Mouse (Mus musculus) inflammation-experienced regulatory T-cells, adult 16 weeks (primary cell): ENCODE results near the gene Ptgr2. TPM values are rescaled to one million over a fixed set of nuclear protein-coding genes. Genes with fewer than 3 reads are reported as not detected.

Source experiments
- polyA plus RNA-seq: library from polyadenylated mRNA; unstranded; fragments of 100-300 nt; shearing (Covaris generic); gene quantifications from one replicate; pipeline ENCODE4 v1.2.1, GENCODE M21; 2017

Gene Ptgr2
- polyA plus RNA-seq: 39.0 TPM

DNA sequence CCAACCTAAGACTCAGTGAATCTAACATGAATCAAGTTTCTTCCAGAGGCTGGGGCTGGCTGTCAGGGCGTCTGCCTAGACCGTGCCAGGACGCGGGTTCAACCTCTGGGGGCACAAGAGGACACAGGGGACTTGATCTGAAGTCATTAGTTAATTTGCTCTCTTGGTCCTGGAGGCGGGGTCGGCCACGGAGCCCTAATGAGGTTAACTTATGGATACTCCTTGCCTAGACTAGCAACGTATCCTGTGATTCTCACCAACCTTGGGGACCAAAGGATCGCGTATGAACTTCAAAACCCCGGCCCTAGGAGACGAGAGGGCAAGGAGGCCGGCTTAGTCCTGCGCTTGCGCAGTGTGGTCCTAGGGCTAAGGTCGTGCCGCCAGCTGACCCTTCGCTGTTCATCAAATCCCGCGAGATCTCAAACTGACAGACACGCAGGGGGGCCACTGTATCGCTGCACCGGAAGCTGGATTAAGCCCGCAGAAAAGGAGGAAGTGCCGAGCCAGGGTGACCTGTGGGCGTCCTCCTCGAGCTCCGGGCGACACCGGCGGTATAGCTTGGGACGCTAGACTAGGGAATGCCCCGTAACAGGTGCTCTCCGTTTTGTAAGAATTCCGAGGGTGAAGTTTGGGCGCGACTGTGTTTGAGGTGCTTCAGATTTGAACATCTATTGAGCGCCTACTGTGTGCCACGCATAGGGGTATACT is at the start of gene Ptgr2:
Gene Ptgr2 (plus strand): TSS at position 348 of the 708 bp plus-strand sequence.

DNA sequence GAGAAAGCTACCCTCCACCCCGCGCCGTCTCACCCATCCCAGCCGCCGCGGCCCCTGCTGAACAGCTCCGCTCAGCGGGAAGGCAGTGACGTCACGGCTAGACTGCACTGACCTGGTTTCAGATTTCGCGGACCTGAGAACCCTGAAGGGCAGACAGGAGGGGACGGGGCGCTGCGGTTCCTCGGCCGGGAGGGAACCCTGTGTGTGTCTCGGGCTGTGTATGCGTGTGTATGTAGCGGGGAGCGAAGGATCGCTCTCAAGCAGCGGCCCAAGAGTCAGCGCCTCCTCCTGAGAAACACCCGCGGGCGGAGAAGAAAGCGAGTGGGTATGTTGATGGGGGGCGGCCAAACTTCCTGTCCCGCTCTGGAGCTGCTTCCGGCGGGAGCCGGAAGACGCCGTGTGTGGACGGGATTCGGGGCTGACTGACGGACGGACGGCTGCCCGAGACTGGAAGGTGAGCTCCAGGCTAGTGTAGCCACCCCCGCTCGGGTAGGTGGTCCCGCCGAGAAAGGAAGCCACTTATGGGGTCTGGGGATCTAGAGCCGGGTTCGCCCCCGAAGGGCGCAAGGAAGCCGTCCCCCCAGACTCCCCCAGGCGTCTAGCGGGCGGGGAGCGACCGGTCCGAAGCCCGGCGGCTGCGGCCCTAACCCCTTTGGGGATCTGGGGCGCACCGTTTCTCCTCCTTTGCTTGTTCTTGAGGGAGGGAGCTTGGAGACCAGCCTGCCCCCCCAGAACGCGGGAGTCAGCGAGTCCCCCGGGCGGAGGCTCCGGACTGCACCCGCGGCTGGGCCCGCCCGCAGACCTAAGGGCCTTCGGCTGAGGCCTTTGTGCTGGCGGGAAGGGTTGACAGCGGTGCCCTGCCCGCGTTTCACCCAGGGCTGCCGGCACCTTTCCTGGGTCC is 31.9 kb downstream of the Ptgr2 start, which contains the start of gene Zfp410:
Gene Zfp410 (plus strand): TSS at position 132 of the 901 bp plus-strand sequence.

DNA sequence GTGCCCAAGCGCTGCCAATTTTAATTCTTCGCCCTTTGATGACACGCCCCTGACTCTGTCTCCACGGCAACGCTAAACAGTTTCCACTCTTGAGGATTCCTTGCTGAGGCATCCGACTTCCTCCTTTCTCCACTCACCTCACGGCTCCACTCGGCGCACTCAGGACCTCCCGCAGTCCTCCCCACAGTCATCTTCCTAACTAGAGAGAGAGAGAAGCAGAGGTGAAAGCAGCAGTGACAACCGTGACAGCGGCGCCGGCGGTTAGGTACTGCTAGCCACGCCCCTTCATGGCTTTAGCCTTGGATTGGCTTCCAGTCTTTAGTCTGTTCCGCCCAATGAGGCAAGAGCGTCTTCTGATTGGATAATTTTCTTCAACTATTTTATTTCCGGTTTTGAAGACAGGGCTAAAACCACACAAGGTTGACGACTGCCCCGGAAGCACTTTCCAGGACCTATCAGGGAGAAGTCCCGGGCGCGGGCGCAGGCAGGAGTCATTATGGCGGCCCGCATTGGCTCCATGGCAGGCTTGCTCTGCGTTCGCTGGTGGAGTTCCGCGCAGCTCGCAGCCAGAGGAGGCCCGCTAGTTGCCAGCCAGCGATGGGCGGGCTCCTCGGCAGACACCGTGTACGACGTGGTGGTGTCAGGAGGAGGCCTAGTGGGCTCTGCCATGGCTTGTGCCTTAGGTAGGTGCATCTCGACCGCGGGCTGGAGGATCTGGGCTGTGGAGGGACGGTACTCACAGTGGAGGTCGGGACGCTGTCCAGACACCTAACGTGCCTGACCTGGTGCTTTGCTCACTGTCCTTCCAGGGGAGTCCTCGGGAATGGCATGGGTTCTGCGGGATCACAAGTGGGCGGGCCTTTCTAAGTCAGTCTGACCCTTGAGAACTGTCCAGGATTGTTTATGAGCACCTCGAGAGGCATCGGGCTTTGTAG is 76.8 kb downstream of the Ptgr2 start, which contains the start of the genes Coq6 and Fam161b:
Gene Coq6 (plus strand): TSS at position 103 of the 935 bp plus-strand sequence.
Gene Fam161b (minus strand): TSS at position 279 of the 935 bp plus-strand sequence.

Other genes with a start within 250 kb of the Ptgr2 start
- 0.15 TPM for gene Acot4, start 246.9 kb upstream of the Ptgr2 start, polyA plus RNA-seq
- gene Gm49366, start 246.3 kb upstream of the Ptgr2 start, polyA plus RNA-seq: not detected
- not detected for gene Acot3, start 233.1 kb upstream of the Ptgr2 start, polyA plus RNA-seq
- not detected for gene Acot5, start 215.9 kb upstream of the Ptgr2 start, polyA plus RNA-seq
- 0.55 TPM for gene Acot6, start 184.6 kb upstream of the Ptgr2 start, polyA plus RNA-seq
- gene Dnal1, start 170.9 kb upstream of the Ptgr2 start, polyA plus RNA-seq: 0.93 TPM
- not detected for gene Pnma1, start 136.7 kb upstream of the Ptgr2 start, polyA plus RNA-seq
- 32.9 TPM for gene Elmsan1, start 66.4 kb upstream of the Ptgr2 start, polyA plus RNA-seq
- gene Zfp410, start 31.6 kb downstream of the Ptgr2 start, polyA plus RNA-seq: 74.8 TPM
- 28.1 TPM for gene Coq6, start 76.4 kb downstream of the Ptgr2 start, polyA plus RNA-seq
- gene Fam161b, start 76.6 kb downstream of the Ptgr2 start, polyA plus RNA-seq: 0.91 TPM
- gene Entpd5, start 123.8 kb downstream of the Ptgr2 start, polyA plus RNA-seq: 61.3 TPM
- 0.88 TPM for gene Bbof1, start 123.8 kb downstream of the Ptgr2 start, polyA plus RNA-seq
- gene Rnf113a2, start 132.0 kb downstream of the Ptgr2 start, polyA plus RNA-seq: 36.0 TPM
- gene Aldh6a1, start 165.8 kb downstream of the Ptgr2 start, polyA plus RNA-seq: 27.6 TPM
- gene Lin52, start 166.2 kb downstream of the Ptgr2 start, polyA plus RNA-seq: 25.9 TPM